Mouse (Mus musculus): ENCODE measurements at regions not wholly inside any gene's neighbourhood (a gene's known extent, or its start where the extent isn't known, plus 50 kb on each side); places are given as distances from the start of the nearest gene placed in this dataset.

DNA sequence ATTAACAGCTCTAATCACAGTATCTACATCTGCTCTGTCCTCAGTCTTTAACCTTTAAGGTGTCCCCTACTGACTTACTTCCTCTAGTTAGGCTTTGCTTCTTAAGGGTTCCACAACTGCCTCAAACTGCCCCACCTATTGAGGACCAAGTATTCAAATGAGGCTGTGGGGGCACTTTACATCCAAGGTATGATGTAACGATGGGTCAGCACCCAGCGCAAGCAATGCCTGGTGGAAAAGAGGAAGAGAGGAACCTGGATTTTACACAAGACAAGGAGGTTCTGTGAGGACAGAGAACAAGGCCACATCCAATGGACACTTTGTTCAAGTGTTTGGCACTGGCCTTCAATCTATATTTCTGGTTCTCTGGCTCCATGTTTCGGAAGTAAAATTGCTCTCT, 107.7 kb upstream of the Ret start:
- TF ChIP-seq CTCF (IDR thresholded peaks at IDR 0.05; ENCODE audit: low read depth): no peak
- TF ChIP-seq EP300 (optimal IDR thresholded peaks at IDR 0.05): no peak

All from stomach, postnatal 0 days (tissue).